Mouse (Mus musculus) lung, adult 2 months (tissue): Measurements from ENCODE around the gene Oaz3.

Source experiments
- CTCF ChIP-seq: fragments of 200-500 bp; IDR thresholded peaks from 2 replicates; pipeline ENCODE4 v1.5.1; 2011; ENCODE audit warnings: mild to moderate bottlenecking, low read length, control low read depth; ENCODE audit not compliant: insufficient read depth
- POLR2A ChIP-seq: fragments of 200-500 bp; IDR thresholded peaks from 2 replicates; pipeline ENCODE4 v1.6.1; 2011; ENCODE audit warnings: low read depth, mild to moderate bottlenecking, control low read depth, low read length, borderline replicate concordance; ENCODE audit errors: extremely low read depth

- TF ChIP-seq CTCF (no peak), POLR2A (no peak)
Measured at GRCm38 (mm10) chr3:94398217-94398616, 45.5 kb downstream of the Oaz3 start, which contains the start of gene Lingo4.
